ENCODE assay signal across 8 mouse cellular contexts in genomic region chr4:155705592-155705929, GRCm38 (mm10). TPM values are rescaled to one million over a fixed set of nuclear protein-coding genes. Genes with fewer than 3 reads are reported as not detected.
DNase-seq lines count a peak whose midpoint lies in the region; ATAC-seq and TF ChIP-seq lines count a peak whose summit lies in the region.

No protein-coding gene starts in this region.

- no peaks in the 10 kb centered on the region for H3K9me3 ChIP-seq in heart, embryonic 11.5 days (replicated peaks; ENCODE audit: control insufficient read depth, low read length)
- H3K9me3 ChIP-seq in ES-Bruce4 (replicated peaks; ENCODE audit: control insufficient read depth, insufficient read depth, low read length, poor library complexity, severe bottlenecking) = no peaks in the 10 kb centered on the region
- no peaks in the 10 kb centered on the region for H3K9me3 ChIP-seq in forebrain, embryonic 11.5 days (ENCODE audit: control insufficient read depth, low read length)
- no peaks in the 10 kb centered on the region for H3K9me3 ChIP-seq in liver, embryonic 13.5 days (replicated peaks)
- no peaks in the 10 kb centered on the region for H3K9me3 ChIP-seq in stomach, embryonic 16.5 days (replicated peaks; ENCODE audit: control insufficient read depth, low read length)

- under 1% methylated on average over 19 of the region's 19 CpGs for WGBS in heart, embryonic 11.5 days (ENCODE audit: insufficient replicate concordance)
- under 1% methylated on average over 19 of the region's 19 CpGs for WGBS in forebrain, embryonic 11.5 days
- under 1% methylated on average over 19 of the region's 19 CpGs for WGBS in liver, embryonic 13.5 days (ENCODE audit: insufficient replicate concordance)
- WGBS in stomach, embryonic 16.5 days = under 1% methylated on average over 19 of the region's 19 CpGs

- no peak for TF ChIP-seq EP300 in ES-Bruce4 (IDR thresholded peaks at IDR 0.05; ENCODE audit: insufficient read depth, low read depth, low read length)

- DNase-seq in heart, postnatal 25 days (ENCODE audit: low spot score) = no peak
- DNase-seq in forebrain, embryonic 11.5 days (ENCODE audit: low spot score) = no peak
- no peak for DNase-seq in liver, embryonic 13.5 days
- DNase-seq in kidney, postnatal 10 days = no peak
- DNase-seq in spleen, postnatal 10 days (ENCODE audit: low spot score in 2 of 2) = no peak

- peaks cover 8% of the 10 kb centered on the region for H3K4me1 ChIP-seq in heart, embryonic 11.5 days (ENCODE audit: control insufficient read depth, insufficient read depth, low read length)
- peaks cover 3% of the 10 kb centered on the region for H3K4me1 ChIP-seq in ES-Bruce4 (ENCODE audit: control insufficient read depth, insufficient read depth, low read length)
- H3K4me1 ChIP-seq in forebrain, embryonic 11.5 days (replicated peaks; ENCODE audit: control insufficient read depth, insufficient read depth, low read length) = peaks cover 3% of the 10 kb centered on the region; the same call in 1 of the 2 replicates
- peaks cover 51% of the 10 kb centered on the region for H3K4me1 ChIP-seq in liver, embryonic 13.5 days (replicated peaks)
- H3K4me1 ChIP-seq in stomach, embryonic 16.5 days (ENCODE audit: control insufficient read depth, insufficient read depth, low read length) = peaks cover 13% of the 10 kb centered on the region

- TF ChIP-seq POLR2A in ES-Bruce4 (IDR thresholded peaks at IDR 0.05; ENCODE audit: insufficient read depth, low read length) = no peak

- H3K36me3 ChIP-seq in heart, embryonic 11.5 days (ENCODE audit: control insufficient read depth, insufficient read depth, low read length) = no peaks in the 10 kb centered on the region
- H3K36me3 ChIP-seq in ES-Bruce4 (ENCODE audit: control insufficient read depth, insufficient read depth, low read length, poor library complexity, severe bottlenecking) = no peaks in the 10 kb centered on the region; the same call in 1 of the 2 replicates
- no peaks in the 10 kb centered on the region for H3K36me3 ChIP-seq in forebrain, embryonic 11.5 days (ENCODE audit: control insufficient read depth, insufficient read depth, low read length)
- H3K36me3 ChIP-seq in liver, embryonic 13.5 days = peaks cover 7% of the 10 kb centered on the region; the same call in 1 of the 2 replicates
- H3K36me3 ChIP-seq in stomach, embryonic 16.5 days (ENCODE audit: control insufficient read depth, insufficient read depth, low read length) = no peaks in the 10 kb centered on the region

- ATAC-seq in heart, embryonic 11.5 days (replicated peaks; ENCODE audit: insufficient number of reproducible peaks, low FRiP score, low TSS enrichment) = no peak; the same call in 1 of the 2 replicates
- no peak for ATAC-seq in forebrain, embryonic 11.5 days (replicated peaks; ENCODE audit: low FRiP score)
- peak; percentile 23; the same call in 1 of the 2 replicates for ATAC-seq in liver, embryonic 13.5 days (ENCODE audit: low read depth)
- ATAC-seq in stomach, embryonic 16.5 days (ENCODE audit: insufficient read depth, low FRiP score) = no peak

- H3K4me3 ChIP-seq in heart, embryonic 11.5 days (ENCODE audit: low read depth, low read length) = peak overlapping the region; percentile 91
- H3K4me3 ChIP-seq in ES-Bruce4 (ENCODE audit: low read depth, low read length) = peak overlapping the region; percentile 86
- H3K4me3 ChIP-seq in forebrain, embryonic 11.5 days (ENCODE audit: low read depth, low read length) = peak overlapping the region; percentile 94
- H3K4me3 ChIP-seq in liver, embryonic 13.5 days (replicated peaks) = peak overlapping the region; percentile 98
- H3K4me3 ChIP-seq in stomach, embryonic 16.5 days (replicated peaks; ENCODE audit: low read length) = peak overlapping the region; percentile 100

- TF ChIP-seq CTCF in ES-Bruce4 (IDR thresholded peaks at IDR 0.05; ENCODE audit: low read depth, low read length) = no peak

- H3K4me2 ChIP-seq in heart, embryonic 11.5 days = peak overlapping the region; percentile 82
- peak overlapping the region; percentile 82 for H3K4me2 ChIP-seq in forebrain, embryonic 11.5 days (ENCODE audit: low read depth, low read length, severe bottlenecking)
- peak overlapping the region; percentile 77 for H3K4me2 ChIP-seq in liver, embryonic 13.5 days
- H3K4me2 ChIP-seq in stomach, embryonic 16.5 days (ENCODE audit: low read depth, low read length) = peak overlapping the region; percentile 71

- peak overlapping the region; percentile 82 for H3K9ac ChIP-seq in heart, embryonic 11.5 days (ENCODE audit: low read depth, low read length)
- peak overlapping the region; percentile 50 for H3K9ac ChIP-seq in ES-Bruce4 (ENCODE audit: low read depth, poor library complexity, severe bottlenecking)
- H3K9ac ChIP-seq in forebrain, embryonic 11.5 days (ENCODE audit: low read length) = peak overlapping the region; percentile 90
- peak overlapping the region; percentile 96 for H3K9ac ChIP-seq in liver, embryonic 13.5 days
- peak overlapping the region; percentile 94 for H3K9ac ChIP-seq in stomach, embryonic 16.5 days (ENCODE audit: low read length)

- H3K27ac ChIP-seq in heart, embryonic 11.5 days (ENCODE audit: low read depth, low read length) = peak overlapping the region; percentile 96
- peak overlapping the region; percentile 24 for H3K27ac ChIP-seq in ES-Bruce4 (ENCODE audit: insufficient read depth, low read length)
- H3K27ac ChIP-seq in forebrain, embryonic 11.5 days (ENCODE audit: low read depth, low read length) = peak overlapping the region; percentile 89; the same call in 1 of the 2 replicates
- peak overlapping the region; percentile 91 for H3K27ac ChIP-seq in liver, embryonic 13.5 days
- H3K27ac ChIP-seq in stomach, embryonic 16.5 days (ENCODE audit: low read length) = peak overlapping the region; percentile 98

- intact Hi-C loops in heart, postnatal 25 days (cut with DNase I) = loop anchor here (1.0 to 5.0 kb wide), 2 partner anchors 83 to 223 kb away; no protein-coding TSS in a partner anchor

- H3K27me3 ChIP-seq in heart, embryonic 11.5 days (ENCODE audit: control insufficient read depth, insufficient read depth, low read length) = no peaks in the 10 kb centered on the region
- H3K27me3 ChIP-seq in ES-Bruce4 (ENCODE audit: control insufficient read depth, insufficient read depth, low read length, poor library complexity, severe bottlenecking) = no peaks in the 10 kb centered on the region
- H3K27me3 ChIP-seq in forebrain, embryonic 11.5 days (ENCODE audit: control insufficient read depth, insufficient read depth, low read length) = no peaks in the 10 kb centered on the region
- no peaks in the 10 kb centered on the region for H3K27me3 ChIP-seq in liver, embryonic 13.5 days
- H3K27me3 ChIP-seq in stomach, embryonic 16.5 days (ENCODE audit: control insufficient read depth, insufficient read depth, low read length) = no peaks in the 10 kb centered on the region

RNA-seq across cellular contexts. Expression of gene Ssu72, which starts 1.0 kb away (rescaled TPM):
- 128 TPM in 2 replicates for polyA plus RNA-seq in heart, embryonic 11.5 days (2014; fragmentation: Nextera tagmentation; extraction: Ambion mirVana)
- total RNA-seq in heart, postnatal 25 days (2021) = 10 to 100 TPM; 41.8 to 44.6 TPM
- 144 and 151 TPM in 2 replicates for polyA plus RNA-seq in ES-Bruce4 (2011; ENCODE audit: insufficient read depth, insufficient read length, low read depth, missing spikeins)
- polyA plus RNA-seq in forebrain, embryonic 11.5 days (2014; fragmentation: Nextera tagmentation; extraction: Ambion mirVana) = 138 and 144 TPM in 2 replicates
- polyA plus RNA-seq in liver, embryonic 13.5 days (2015; fragmentation: Nextera tagmentation; extraction: Ambion mirVana) = 77.7 TPM in 2 replicates
- polyA plus RNA-seq in stomach, embryonic 16.5 days (2015; fragmentation: Nextera tagmentation; extraction: Ambion mirVana) = 132 and 136 TPM in 2 replicates

RNA-seq across cellular contexts. Expression of gene Fndc10, which starts 11.4 kb away (rescaled TPM):
- polyA plus RNA-seq in heart, embryonic 11.5 days (2014; fragmentation: Nextera tagmentation; extraction: Ambion mirVana) = 1.1 and 1.4 TPM in 2 replicates
- total RNA-seq in heart, postnatal 25 days (2021) = 1 to 10 TPM; 1.2 TPM
- 11.9 and 15.0 TPM in 2 replicates for polyA plus RNA-seq in ES-Bruce4 (2011; ENCODE audit: insufficient read depth, insufficient read length, low read depth, missing spikeins)
- 2.3 and 2.9 TPM in 2 replicates for polyA plus RNA-seq in forebrain, embryonic 11.5 days (2014; fragmentation: Nextera tagmentation; extraction: Ambion mirVana)
- polyA plus RNA-seq in liver, embryonic 13.5 days (2015; fragmentation: Nextera tagmentation; extraction: Ambion mirVana) = 0.39 and 0.49 TPM in 2 replicates
- polyA plus RNA-seq in stomach, embryonic 16.5 days (2015; fragmentation: Nextera tagmentation; extraction: Ambion mirVana) = 2.5 and 2.8 TPM in 2 replicates

RNA-seq across cellular contexts. Expression of gene Tmem240, which starts 29.0 kb away (rescaled TPM):
- 0.47 and 0.68 TPM in 2 replicates for polyA plus RNA-seq in heart, embryonic 11.5 days (2014; fragmentation: Nextera tagmentation; extraction: Ambion mirVana)
- total RNA-seq in heart, postnatal 25 days (2021) = under 1 TPM; 0.60 to 0.87 TPM
- 0.21 and 0.54 TPM in 2 replicates for polyA plus RNA-seq in ES-Bruce4 (2011; ENCODE audit: insufficient read depth, insufficient read length, low read depth, missing spikeins)
- 0.76 and 1.2 TPM in 2 replicates for polyA plus RNA-seq in forebrain, embryonic 11.5 days (2014; fragmentation: Nextera tagmentation; extraction: Ambion mirVana)
- polyA plus RNA-seq in liver, embryonic 13.5 days (2015; fragmentation: Nextera tagmentation; extraction: Ambion mirVana) = 0.07 and 0.18 TPM in 2 replicates
- 0.46 and 0.47 TPM in 2 replicates for polyA plus RNA-seq in stomach, embryonic 16.5 days (2015; fragmentation: Nextera tagmentation; extraction: Ambion mirVana)

RNA-seq across cellular contexts. Expression of gene Mib2, which starts 36.6 kb away (rescaled TPM):
- 8.9 and 9.7 TPM in 2 replicates for polyA plus RNA-seq in heart, embryonic 11.5 days (2014; fragmentation: Nextera tagmentation; extraction: Ambion mirVana)
- 10 to 100 TPM; 23.0 to 28.0 TPM for total RNA-seq in heart, postnatal 25 days (2021)
- polyA plus RNA-seq in ES-Bruce4 (2011; ENCODE audit: insufficient read depth, insufficient read length, low read depth, missing spikeins) = 13.4 and 18.4 TPM in 2 replicates
- polyA plus RNA-seq in forebrain, embryonic 11.5 days (2014; fragmentation: Nextera tagmentation; extraction: Ambion mirVana) = 21.2 and 22.3 TPM in 2 replicates
- 3.2 and 3.7 TPM in 2 replicates for polyA plus RNA-seq in liver, embryonic 13.5 days (2015; fragmentation: Nextera tagmentation; extraction: Ambion mirVana)
- 23.3 and 23.8 TPM in 2 replicates for polyA plus RNA-seq in stomach, embryonic 16.5 days (2015; fragmentation: Nextera tagmentation; extraction: Ambion mirVana)

RNA-seq across cellular contexts. Expression of gene Mmp23, which starts 52.4 kb away (rescaled TPM):
- 52.9 and 53.5 TPM in 2 replicates for polyA plus RNA-seq in heart, embryonic 11.5 days (2014; fragmentation: Nextera tagmentation; extraction: Ambion mirVana)
- 1 to 10 TPM; 8.5 to 8.6 TPM for total RNA-seq in heart, postnatal 25 days (2021)
- polyA plus RNA-seq in ES-Bruce4 (2011; ENCODE audit: insufficient read depth, insufficient read length, low read depth, missing spikeins) = 11.7 and 13.6 TPM in 2 replicates
- polyA plus RNA-seq in forebrain, embryonic 11.5 days (2014; fragmentation: Nextera tagmentation; extraction: Ambion mirVana) = 2.5 and 2.7 TPM in 2 replicates
- polyA plus RNA-seq in liver, embryonic 13.5 days (2015; fragmentation: Nextera tagmentation; extraction: Ambion mirVana) = 4.9 and 6.0 TPM in 2 replicates
- 53.8 and 59.8 TPM in 2 replicates for polyA plus RNA-seq in stomach, embryonic 16.5 days (2015; fragmentation: Nextera tagmentation; extraction: Ambion mirVana)

Comparison
In these comparisons a context has a peak if more than half of its experiments do, and no peak if none do; other contexts are left out.
1. H3K27ac ChIP-seq: peak in every context shown above with its lines; median percentile 98 in stomach, embryonic 16.5 days; 96 in heart, embryonic 11.5 days; 91 in liver, embryonic 13.5 days; 89 in forebrain, embryonic 11.5 days; 24 in ES-Bruce4.